ENCODE assay signal across 14 mouse cellular contexts in genomic region chr1:39386456-39386855, GRCm38 (mm10).
"Had no signal": no experiment of that assay in that cellular context is flagged by ENCODE, and none has a peak within 500 bp of the region (broad histone marks: within the 10 kb centered on the region; RNA-seq: fewer than 3 reads in every experiment).

No protein-coding gene starts in this region.

- DNase-seq: gastrocnemius, postnatal 14 days; gastrocnemius, postnatal 36 days; heart, adult 11 months; heart, adult 2 months; heart, postnatal 14 days; heart, postnatal 36 days; kidney, adult 11 months; kidney, adult 2 months; kidney, adult 9 months; kidney, postnatal 14 days; kidney, postnatal 36 days; layer of hippocampus, adult 9-11 months; layer of hippocampus, postnatal 36 days; left cerebral cortex, postnatal 4 days had no signal
